In genomic region chr6:95685242-95685641, GRCm38 (mm10) we compare ENCODE assay signal across 18 mouse cellular contexts. TPM values are rescaled to one million over a fixed set of nuclear protein-coding genes. Genes with fewer than 3 reads are reported as not detected.
A peak's percentile ranks its signal among the peaks of the same experiment; 100 is the strongest.
DNase-seq lines count a peak whose midpoint lies in the region; ATAC-seq and TF ChIP-seq lines count a peak whose summit lies in the region.
"Had no signal": no experiment of that assay in that cellular context is flagged by ENCODE, and none has a peak within 500 bp of the region (broad histone marks: within the 10 kb centered on the region; RNA-seq: fewer than 3 reads in every experiment).

No protein-coding gene starts in this region.

- no peaks in the 10 kb centered on the region for H3K27me3 ChIP-seq in lung, embryonic 14.5 days (ENCODE audit: insufficient read depth, low read length)
- no peaks in the 10 kb centered on the region for H3K27me3 ChIP-seq in E14TG2a.4 (ENCODE audit: insufficient read depth, low read length)
- no peaks in the 10 kb centered on the region for H3K27me3 ChIP-seq in stomach, postnatal 0 days (ENCODE audit: control insufficient read depth, insufficient read depth, low read length)
- H3K27me3 ChIP-seq: embryonic facial prominence, embryonic 13.5 days; forebrain, embryonic 12.5 days; heart, embryonic 12.5 days; hindbrain, embryonic 12.5 days had no signal

- no peak overlapping the region for H3K27ac ChIP-seq in lung, embryonic 14.5 days (ENCODE audit: low read depth)
- no peak overlapping the region for H3K27ac ChIP-seq in stomach, postnatal 0 days (replicated peaks)
- H3K27ac ChIP-seq: embryonic facial prominence, embryonic 13.5 days; forebrain, embryonic 12.5 days; hindbrain, embryonic 12.5 days had no signal

- no peak for TF ChIP-seq CTCF in lung, embryonic 14.5 days (IDR thresholded peaks at IDR 0.05; ENCODE audit: low read depth)
- no peak for TF ChIP-seq CTCF in lung, adult 2 months (IDR thresholded peaks at IDR 0.05; ENCODE audit: insufficient read depth, low read length)
- TF ChIP-seq CTCF in E14TG2a.4 (conservative IDR thresholded peaks at IDR 0.05; ENCODE audit: low read length): 0 out of 2 replicates have a peak, but pooled peaks have one; percentile 6
- peak; percentile 24; the same call in 1 of the 2 replicates for TF ChIP-seq CTCF in stomach, postnatal 0 days (IDR thresholded peaks at IDR 0.05; ENCODE audit: low read depth)

- no peak for ATAC-seq in lung, embryonic 14.5 days (ENCODE audit: insufficient read depth)
- ATAC-seq in stomach, postnatal 0 days (ENCODE audit: low FRiP score, low TSS enrichment): no peak
- no peak for ATAC-seq in inflammation-experienced regulatory T-cells, adult 6 months
- ATAC-seq: forebrain, embryonic 16.5 days; hindbrain, embryonic 16.5 days had no signal

- H3K36me3 ChIP-seq in lung, embryonic 14.5 days (ENCODE audit: insufficient read depth): no peaks in the 10 kb centered on the region
- H3K36me3 ChIP-seq in E14TG2a.4 (ENCODE audit: insufficient read depth, low read length): peaks cover 7% of the 10 kb centered on the region
- no peaks in the 10 kb centered on the region for H3K36me3 ChIP-seq in stomach, postnatal 0 days (ENCODE audit: control insufficient read depth, insufficient read depth, low read length)
- H3K36me3 ChIP-seq: embryonic facial prominence, embryonic 13.5 days; forebrain, embryonic 12.5 days; heart, embryonic 12.5 days; hindbrain, embryonic 12.5 days had no signal

- DNase-seq in lung, embryonic 14.5 days: peak; percentile 16
- no peak for DNase-seq in lung, adult 2 months
- peak; percentile 12 for DNase-seq in ES-CJ7 (ENCODE audit: low read depth, low spot score)
- DNase-seq in stomach, postnatal 0 days (ENCODE audit: low spot score): no peak
- DNase-seq: adrenal gland, postnatal 10 days; cerebellum, adult 11 months; cerebellum, adult 8-10 months; cerebellum, postnatal 14 days; gastrocnemius, postnatal 10 days; heart, postnatal 36 days had no signal

- H3K4me1 ChIP-seq in lung, embryonic 14.5 days (ENCODE audit: insufficient read depth): peaks cover 2% of the 10 kb centered on the region; the same call in 1 of the 2 replicates
- peaks cover 2% of the 10 kb centered on the region; the same call in 1 of the 2 replicates for H3K4me1 ChIP-seq in lung, adult 2 months (ENCODE audit: control insufficient read depth, insufficient read depth, low read length)
- 0 out of 2 replicates have a peak, but pooled peaks cover 7% of the 10 kb centered on the region for H3K4me1 ChIP-seq in E14TG2a.4 (replicated peaks; ENCODE audit: low read depth, low read length)
- H3K4me1 ChIP-seq in stomach, postnatal 0 days (replicated peaks; ENCODE audit: control insufficient read depth, insufficient read depth): no peaks in the 10 kb centered on the region

- TF ChIP-seq EP300 in stomach, postnatal 0 days (optimal IDR thresholded peaks at IDR 0.05): no peak

- no peak overlapping the region for H3K9ac ChIP-seq in lung, embryonic 14.5 days
- no peak overlapping the region for H3K9ac ChIP-seq in stomach, postnatal 0 days (ENCODE audit: low read length)
- H3K9ac ChIP-seq: embryonic facial prominence, embryonic 13.5 days; forebrain, embryonic 12.5 days; heart, embryonic 12.5 days; hindbrain, embryonic 12.5 days had no signal

- H3K4me2 ChIP-seq in lung, embryonic 14.5 days: no peak overlapping the region
- H3K4me2 ChIP-seq in stomach, postnatal 0 days (replicated peaks; ENCODE audit: low read depth): no peak overlapping the region
- H3K4me2 ChIP-seq: embryonic facial prominence, embryonic 13.5 days; forebrain, embryonic 12.5 days; heart, embryonic 12.5 days; hindbrain, embryonic 12.5 days had no signal

- H3K9me3 ChIP-seq in lung, embryonic 14.5 days (ENCODE audit: low read depth, low read length): no peaks in the 10 kb centered on the region
- no peaks in the 10 kb centered on the region for H3K9me3 ChIP-seq in E14TG2a.4 (ENCODE audit: low read length)
- no peaks in the 10 kb centered on the region for H3K9me3 ChIP-seq in stomach, postnatal 0 days (ENCODE audit: control insufficient read depth, low read length)
- H3K9me3 ChIP-seq: embryonic facial prominence, embryonic 13.5 days; forebrain, embryonic 12.5 days; heart, embryonic 12.5 days; hindbrain, embryonic 12.5 days had no signal

- WGBS in lung, embryonic 14.5 days: 32% methylated on average over 4 of the region's 4 CpGs
- WGBS in lung, adult 2 months: 59% methylated on average over 4 of the region's 4 CpGs
- WGBS in stomach, postnatal 0 days: 53% methylated on average over 4 of the region's 4 CpGs

- no peak overlapping the region for H3K4me3 ChIP-seq in lung, embryonic 14.5 days (ENCODE audit: low read depth, low read length)
- no peak overlapping the region for H3K4me3 ChIP-seq in lung, adult 2 months (replicated peaks; ENCODE audit: extremely low read depth, low read depth, low read length)
- no peak overlapping the region for H3K4me3 ChIP-seq in E14TG2a.4 (replicated peaks; ENCODE audit: low read length)
- H3K4me3 ChIP-seq in stomach, postnatal 0 days (ENCODE audit: low read depth, low read length): no peak overlapping the region
- H3K4me3 ChIP-seq: embryonic facial prominence, embryonic 13.5 days; forebrain, embryonic 12.5 days; heart, embryonic 12.5 days; hindbrain, embryonic 12.5 days had no signal

- TF ChIP-seq POLR2A in lung, adult 2 months (IDR thresholded peaks at IDR 0.05; ENCODE audit: borderline replicate concordance, extremely low read depth, low read depth, low read length): no peak

RNA-seq across cellular contexts. Expression of gene Suclg2, which starts 33.4 kb away (rescaled TPM):
- 76.0 and 78.5 TPM in 2 replicates for polyA plus RNA-seq in lung, embryonic 14.5 days (2014; fragmentation: Nextera tagmentation; extraction: Ambion mirVana)
- polyA plus RNA-seq in lung, adult 2 months (2012; rRNA removed): 6.7 and 9.0 TPM in 2 replicates
- 67.6 and 72.4 TPM in 2 replicates for polyA plus RNA-seq in stomach, postnatal 0 days (2015; fragmentation: Nextera tagmentation; extraction: Ambion mirVana)
- polyA plus RNA-seq in inflammation-experienced regulatory T-cells, adult 6 months (2017; shearing (Covaris generic)): 10 to 100 TPM; 23.3 to 37.8 (median 33.8) TPM

Comparison
In these comparisons a context has a peak if more than half of its experiments do, and no peak if none do; other contexts are left out.
1. DNase-seq: peak in lung, embryonic 14.5 days (single experiment) and ES-CJ7 (single experiment); none in lung, adult 2 months (single experiment) and stomach, postnatal 0 days (single experiment).
2. CTCF ChIP-seq: peak in E14TG2a.4 (single experiment) and stomach, postnatal 0 days (single experiment); none in lung, embryonic 14.5 days (single experiment) and lung, adult 2 months (single experiment).